Mouse (Mus musculus) naive thymus-derived CD4-positive, alpha-beta T cell, adult 5 months (primary cell): ENCODE results near the gene Areg. TPM values are rescaled to one million over a fixed set of nuclear protein-coding genes. Genes with fewer than 3 reads are reported as not detected.

Experiments
- polyA plus RNA-seq: library from polyadenylated mRNA; unstranded; fragments of 100-300 nt; shearing (Covaris generic); gene quantifications from one replicate; pipeline ENCODE4 v1.2.1, GENCODE M21; 2017

Gene Areg
- 1.5 TPM for polyA plus RNA-seq

DNA sequence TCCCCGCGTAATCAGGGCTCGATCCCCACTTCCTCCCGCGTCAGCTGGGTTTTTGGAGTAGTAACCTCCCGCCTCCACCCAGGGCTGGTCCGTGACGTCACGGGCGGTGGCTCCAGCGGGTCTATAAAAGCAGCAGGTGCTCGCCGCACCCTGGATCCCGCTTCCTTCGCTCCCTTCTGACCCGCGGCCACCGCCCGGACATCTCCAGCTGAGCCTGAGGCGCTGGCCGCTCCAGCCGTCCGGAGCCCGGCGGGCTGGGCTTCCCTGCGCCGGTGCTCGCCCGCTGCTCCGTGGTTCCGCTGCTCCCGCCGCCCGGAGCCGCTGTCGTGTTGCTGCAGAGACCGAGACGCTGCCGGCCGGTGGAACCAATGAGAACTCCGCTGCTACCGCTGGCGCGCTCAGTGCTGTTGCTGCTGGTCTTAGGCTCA is at the start of gene Areg:
Gene Areg (plus strand): TSS at position 154 of the 428 bp plus-strand sequence.

Other genes with a start within 250 kb of the Areg start
- not detected for gene Cxcl1, start 248.4 kb upstream of the Areg start, polyA plus RNA-seq
- not detected for gene Cxcl2, start 235.7 kb upstream of the Areg start, polyA plus RNA-seq
- gene Mthfd2l, start 208.5 kb upstream of the Areg start, polyA plus RNA-seq = 7.6 TPM
- not detected for gene Epgn, start 112.1 kb upstream of the Areg start, polyA plus RNA-seq
- not detected for gene Ereg, start 65.0 kb upstream of the Areg start, polyA plus RNA-seq